Mouse (Mus musculus) adipocyte (in vitro differentiated cells): ENCODE results near the gene Map4k3.
A peak's percentile ranks its signal among the peaks of the same experiment; 100 is the strongest.

Experiments used
- DNase-seq: peaks from one replicate; pipeline ENCODE4 v3.0.0-alpha.2; 2016; ENCODE audit warnings: low spot score

Map4k3 gene

DNA sequence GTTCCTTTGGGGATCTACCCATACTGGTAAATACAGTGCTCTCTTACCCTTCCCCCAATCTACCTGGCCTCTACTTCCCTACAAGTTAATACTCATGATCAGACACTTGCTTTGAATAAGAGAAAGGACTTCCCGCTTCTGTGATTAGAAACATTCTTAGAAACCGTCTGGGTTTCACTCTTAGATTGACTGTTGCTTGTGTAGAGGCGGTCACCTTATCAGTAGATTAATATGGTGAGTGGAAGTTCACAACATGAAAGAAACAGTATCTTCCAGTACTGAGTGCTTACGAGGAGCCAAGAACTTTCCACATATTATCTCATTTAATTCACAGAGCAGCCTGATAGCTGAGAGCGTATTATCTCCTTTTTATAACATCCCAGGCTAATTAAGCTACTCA is 1.5 kb upstream of the Map4k3 start:
- DNase-seq, result no peak

DNA sequence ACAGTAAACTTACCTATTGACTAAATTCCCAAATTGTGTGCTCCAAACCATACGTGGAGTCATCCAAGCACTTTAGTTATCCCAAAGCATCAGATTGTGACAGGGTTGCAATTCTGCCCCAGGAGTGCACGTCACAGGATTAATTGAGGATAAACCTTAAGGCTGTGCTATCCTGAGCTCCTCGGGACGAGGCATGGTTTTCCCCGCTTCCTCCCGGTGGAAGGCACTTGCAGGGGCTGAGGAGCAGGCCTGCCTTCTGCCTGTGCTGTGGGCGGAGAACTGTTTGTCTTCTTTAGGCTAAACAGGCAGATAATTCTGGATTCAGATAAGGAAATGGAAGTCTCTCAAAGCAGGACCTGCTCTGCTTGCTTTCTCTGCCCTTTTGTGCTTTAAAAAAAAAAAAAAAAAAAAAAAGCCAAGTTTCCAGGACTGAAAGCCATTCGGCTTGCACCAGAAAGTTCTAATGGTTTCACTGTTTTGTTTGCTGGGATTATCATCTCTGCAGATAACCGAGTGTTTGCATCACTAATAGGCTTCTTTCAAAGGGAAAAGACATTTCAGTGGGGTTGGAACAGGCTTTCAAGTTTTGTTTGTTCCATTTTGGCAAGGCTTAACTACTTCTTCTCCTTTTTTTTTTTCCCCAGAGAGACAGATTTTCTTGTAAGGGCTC is 930 bp upstream of the Map4k3 start:
- DNase-seq, result peak; percentile 22

DNA sequence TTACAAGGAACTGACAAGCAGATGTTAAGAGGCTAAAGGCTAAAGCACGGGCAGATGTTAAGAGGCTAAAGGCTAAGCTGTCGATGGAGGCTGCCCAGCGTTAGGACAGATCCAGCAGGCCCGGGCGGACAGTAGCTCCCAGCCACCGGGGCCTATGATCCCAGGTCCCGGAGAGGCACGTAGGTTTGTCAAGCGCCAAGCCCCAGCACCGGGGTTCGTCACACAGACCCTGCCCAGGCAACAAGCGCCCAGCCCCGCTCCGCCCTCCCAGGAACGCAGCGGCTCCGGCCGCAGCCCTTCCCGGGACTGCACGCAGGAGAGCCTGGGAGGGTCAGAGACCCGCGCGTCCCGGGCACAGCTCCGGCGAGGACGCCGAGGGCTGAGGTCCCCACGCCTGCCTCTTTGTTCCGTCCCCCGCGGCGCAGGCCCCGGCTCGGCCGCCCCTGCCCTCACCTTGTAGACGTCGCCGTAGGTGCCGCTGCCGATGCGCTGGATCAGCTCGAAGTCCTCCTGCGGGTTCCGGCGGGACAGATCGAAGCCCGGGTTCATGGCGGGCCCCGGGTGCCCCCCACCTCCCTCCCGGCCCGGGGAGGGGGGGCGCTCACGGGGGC is 839 bp downstream of the Map4k3 start:
- peak; percentile 82 for DNase-seq

DNA sequence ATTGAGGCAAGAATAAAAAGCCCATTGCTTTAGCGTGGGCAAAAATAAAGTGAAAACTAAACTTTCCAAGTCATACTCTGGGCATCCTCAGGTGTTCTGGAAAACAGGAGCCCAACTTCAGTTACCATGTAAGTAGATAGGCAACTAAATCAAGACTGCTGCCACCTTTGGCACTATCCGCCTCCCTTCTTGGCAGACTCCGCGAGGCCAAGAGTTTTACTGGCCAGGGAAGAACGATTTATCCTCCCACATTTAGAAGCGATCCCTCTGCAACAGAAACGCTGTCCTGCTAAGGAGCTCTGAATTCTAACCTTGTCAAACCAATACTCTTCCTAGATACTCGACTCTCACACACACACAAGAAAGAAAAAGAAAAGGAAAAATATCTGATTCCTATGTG is 1.5 kb downstream of the Map4k3 start:
- DNase-seq, result peak; percentile 83

DNA sequence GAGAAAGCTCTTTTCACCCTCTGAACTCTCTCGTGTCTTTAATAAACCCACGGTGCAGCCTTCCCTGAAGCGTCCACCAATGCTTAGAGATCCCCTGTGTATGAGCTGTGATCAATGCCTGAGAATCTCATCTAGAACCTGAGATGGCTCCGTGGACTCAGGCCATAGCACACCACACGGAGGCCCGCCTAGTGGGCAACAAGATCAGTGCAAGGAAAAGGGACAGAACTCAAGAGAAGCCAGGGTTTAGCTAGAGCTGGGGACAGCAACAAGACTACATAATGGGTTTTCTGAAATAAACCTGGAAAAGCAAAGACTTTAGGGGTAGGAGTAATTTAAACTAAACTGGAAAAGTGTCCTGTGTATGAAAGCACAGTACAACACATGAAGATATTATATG is 5.2 kb downstream of the Map4k3 start:
- DNase-seq, result no peak

DNA sequence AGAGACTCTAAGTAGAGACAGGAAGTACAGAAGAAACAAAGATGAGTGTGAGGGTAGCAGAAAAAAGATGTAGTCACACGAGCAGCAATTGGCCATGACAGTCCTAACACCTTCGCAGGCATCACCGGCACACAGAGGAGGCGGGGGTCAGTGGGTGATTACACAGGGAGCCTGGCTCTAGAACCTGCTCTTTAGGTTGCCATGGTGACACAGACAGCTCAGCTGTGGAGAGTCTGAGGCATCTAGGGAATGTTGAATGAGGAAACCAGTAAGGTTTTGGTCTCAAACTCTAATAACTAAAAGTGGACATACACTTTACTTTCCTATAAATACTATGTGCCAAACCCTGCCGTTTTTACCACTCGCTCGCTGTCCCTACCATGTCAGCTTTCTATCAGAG is 6.6 kb downstream of the Map4k3 start:
- DNase-seq, result no peak

DNA sequence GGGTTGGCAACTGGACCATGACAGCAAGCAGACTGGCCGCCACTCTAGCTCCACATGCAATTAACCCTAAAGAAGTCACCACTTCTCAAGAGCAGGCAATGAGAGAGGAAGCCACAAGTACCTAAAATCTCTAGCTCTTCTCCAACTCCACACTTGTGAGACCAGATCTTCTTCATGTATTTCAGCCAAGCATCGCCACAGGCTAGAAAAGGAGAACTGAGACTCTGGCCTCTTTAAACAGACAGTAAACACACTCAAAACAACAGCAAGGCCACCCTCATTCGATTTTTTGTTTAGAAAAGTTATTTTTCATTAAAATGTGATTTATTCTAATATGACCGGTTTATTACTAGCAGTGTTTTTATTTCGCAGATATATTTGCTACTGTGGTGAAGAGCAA is 9.0 kb downstream of the Map4k3 start:
- no peak for DNase-seq

DNA sequence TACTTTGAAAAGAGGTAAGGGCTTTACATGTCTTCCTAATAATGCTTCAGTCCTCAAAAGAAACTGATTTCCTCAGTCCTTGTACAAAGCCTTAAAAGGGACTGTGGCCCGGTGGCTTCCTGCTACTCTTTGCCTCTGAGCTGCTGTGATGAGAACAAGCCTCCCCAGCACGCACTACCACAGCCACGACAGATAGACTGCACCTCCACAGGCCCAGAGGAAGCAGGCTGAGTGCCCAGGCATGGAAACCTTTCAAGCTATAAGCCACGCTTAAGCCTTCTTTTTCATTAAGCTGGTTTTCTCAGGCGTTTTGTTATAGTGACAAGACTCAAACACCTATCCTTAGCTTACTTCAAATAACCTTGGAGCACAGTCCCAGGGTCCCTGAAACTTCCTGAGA is 10.0 kb downstream of the Map4k3 start:
- no peak for DNase-seq

DNA sequence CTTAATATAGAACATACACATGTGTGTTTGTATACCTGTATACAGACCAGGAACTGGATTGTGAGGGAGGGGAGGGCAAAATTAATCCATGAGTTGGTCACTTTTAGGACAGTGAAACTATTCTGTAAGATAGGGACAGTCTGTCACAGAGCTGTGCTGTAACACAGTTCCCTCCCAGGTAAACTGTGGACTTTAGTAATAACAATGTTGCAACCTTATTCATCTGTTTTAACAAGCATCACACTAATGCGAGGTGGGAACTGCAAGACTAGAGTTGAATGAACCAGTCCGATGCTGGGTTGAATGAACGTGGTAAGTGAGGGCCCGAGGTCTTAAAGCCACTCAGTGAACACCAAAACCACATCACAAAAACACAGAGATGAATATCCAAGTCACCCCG is 14.7 kb downstream of the Map4k3 start:
- DNase-seq, result no peak

DNA sequence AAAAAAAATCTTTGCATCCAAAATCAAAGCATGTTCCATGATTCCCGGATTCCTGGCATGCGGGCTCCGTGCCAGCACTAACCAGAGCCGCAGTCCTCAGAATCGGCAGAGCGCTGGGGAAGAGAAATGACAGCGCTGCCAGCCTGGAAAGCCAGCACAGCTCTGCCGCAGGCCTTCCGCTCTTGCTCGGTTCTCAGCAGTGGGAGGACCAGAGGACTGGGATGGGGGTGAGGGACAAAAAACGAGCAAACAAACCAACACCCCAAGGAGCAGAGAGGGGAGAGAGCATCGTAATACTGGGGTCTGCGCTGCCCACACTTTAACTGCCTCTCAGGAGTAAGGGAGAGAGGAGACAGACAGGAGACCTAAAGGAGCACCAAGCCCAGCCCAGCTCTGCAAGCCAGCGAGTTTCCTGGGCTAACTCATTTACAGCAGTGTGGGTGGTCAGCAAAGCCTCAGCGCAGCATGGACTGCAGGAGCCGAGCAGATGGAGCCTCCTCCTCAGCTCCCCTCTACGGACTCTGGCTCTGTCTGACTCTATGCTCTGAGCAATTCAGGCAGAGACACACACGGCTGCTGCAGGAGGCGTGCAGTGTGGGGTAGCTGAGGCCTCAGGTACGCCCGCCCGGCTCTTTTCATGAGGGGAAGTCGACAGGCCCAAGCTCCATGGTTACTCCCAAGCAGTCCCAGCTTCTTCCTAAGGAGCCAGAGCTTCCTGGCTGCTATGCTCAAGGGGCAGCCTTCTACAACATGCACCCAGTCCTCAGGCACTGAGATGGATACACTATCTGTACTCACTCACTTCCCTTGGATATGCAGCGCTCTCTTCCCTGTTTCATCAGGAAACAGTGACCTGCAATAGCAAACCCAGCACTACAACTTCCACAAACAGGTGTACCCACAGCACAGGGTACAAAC is 18.1 kb downstream of the Map4k3 start:
- DNase-seq, result no peak

DNA sequence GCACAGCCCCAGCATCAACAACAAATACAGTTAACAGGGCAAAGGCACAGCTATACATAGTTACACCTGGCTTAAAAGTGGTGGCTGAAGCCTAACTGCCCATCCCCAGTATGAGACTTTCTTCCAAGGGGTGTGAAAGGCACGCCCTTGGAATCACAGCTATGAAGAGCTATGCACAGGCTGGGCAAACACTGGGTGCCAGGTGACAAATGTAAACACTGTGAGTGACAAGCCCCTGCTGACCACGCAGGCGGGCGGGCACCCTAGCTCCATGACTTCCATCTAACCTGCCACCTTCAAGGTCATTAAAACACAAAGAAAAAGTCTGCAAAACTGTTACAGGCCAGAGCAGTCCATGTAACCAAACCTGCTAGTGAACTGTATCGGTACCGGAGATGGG is 19.5 kb downstream of the Map4k3 start:
- no peak for DNase-seq

DNA sequence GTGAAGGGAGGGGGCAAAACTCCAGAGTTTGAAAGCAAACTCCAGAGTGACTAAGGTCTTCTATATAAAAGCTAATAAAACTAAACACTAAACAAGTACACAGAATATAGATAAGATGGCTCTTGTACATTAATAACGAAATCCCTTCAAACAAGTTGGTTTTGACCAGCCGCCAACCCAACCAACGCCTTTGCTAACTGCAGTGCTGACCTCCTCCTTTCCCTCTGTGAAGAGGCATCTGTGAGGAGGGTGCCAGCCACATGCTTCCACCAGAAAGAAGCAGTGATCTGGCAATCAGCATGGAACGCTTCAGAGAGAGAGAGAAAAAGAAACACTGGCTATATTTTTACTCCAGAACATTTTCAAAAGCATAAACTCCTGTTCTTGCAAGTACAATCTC is 21.1 kb downstream of the Map4k3 start:
- DNase-seq, result no peak

DNA sequence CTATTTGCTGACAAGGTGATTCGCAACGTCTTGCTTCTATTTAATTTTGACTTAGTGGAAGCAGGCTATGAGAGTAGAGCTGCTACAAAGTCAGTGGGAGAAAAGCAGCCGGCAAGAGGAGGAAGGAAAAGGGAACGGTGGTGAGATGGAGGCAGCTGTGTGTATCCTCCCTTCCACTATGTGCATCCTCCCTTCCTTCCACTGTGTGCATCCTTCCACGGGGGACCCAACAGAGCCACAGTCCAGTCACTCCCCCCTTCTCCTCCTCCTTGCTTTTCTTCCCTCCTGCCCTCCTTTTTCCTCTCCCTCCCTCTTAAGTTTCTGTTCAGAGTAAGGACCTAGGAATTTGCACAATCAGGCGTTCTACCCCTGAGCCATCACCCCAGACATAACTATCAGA is 21.7 kb downstream of the Map4k3 start:
- no peak for DNase-seq

DNA sequence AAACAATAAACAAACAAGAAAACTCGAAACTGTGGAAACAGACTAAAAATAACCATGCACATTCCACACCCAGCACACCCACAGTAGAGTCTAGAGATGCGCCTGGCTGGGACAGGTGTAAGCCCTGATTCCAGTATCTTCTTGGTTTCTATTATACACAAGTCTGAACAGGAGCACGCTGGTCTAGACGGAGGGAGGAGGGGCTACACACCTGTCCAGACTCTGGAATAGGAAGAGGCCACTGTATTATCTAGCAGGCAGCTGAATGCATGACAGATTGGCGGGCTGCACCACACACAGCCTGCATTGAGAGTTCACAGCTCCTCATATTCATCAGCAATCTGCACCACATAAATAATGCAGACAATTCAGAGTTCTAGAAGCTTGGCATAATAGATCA is 26.6 kb downstream of the Map4k3 start:
- no peak for DNase-seq

DNA sequence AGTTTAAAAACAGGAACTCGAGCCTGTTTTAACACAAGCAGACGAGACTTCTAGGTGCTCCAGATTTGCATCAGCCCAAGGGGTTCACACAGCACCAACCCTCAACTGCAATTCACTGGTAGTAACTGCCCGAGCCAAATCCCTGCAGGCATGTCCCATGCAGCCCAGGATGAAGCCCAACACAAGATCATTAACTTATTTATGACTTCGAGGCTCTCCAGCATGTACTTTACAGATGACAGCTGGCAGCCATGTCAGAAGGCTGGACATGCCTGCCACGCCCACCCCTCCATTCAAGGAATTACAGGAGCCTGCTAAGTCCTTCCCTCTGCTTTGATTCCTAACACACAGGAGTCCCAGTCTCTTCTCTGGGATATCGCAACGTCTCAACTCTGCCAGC is 29.4 kb downstream of the Map4k3 start:
- no peak for DNase-seq

DNA sequence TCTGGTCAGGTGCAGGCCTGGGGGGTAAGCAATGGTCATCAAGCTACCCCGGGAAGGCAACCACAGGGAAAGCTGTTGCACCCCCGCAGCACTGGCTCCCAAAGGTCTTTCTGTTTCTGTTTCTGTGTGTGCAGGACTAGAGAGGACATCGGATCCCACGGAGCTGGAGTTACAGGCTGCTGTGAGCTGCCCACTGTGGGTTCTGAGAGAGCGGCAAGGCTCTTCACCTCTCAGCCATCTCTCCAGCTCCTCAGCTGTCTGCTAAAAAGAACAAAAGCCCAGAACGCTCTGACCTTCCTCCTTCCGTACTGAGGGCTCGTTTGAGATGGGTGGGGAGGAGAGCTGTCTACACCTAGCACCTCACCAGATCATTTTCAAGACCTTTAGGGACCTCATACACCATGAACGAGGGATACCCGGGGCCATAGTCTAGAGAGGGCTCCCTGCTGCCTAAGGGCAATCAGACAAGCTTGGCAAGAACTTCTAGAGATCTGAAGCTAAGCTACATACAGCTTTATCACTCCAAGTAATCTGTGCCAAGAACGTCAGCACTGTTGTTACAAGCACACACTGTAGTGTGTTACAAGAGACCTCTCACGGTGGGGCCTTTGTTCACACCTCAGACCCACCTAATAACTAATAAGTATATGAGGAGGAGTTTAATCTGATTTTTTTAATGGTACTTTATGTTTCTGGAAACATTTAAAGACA is 29.9 kb downstream of the Map4k3 start:
- no peak for DNase-seq

DNA sequence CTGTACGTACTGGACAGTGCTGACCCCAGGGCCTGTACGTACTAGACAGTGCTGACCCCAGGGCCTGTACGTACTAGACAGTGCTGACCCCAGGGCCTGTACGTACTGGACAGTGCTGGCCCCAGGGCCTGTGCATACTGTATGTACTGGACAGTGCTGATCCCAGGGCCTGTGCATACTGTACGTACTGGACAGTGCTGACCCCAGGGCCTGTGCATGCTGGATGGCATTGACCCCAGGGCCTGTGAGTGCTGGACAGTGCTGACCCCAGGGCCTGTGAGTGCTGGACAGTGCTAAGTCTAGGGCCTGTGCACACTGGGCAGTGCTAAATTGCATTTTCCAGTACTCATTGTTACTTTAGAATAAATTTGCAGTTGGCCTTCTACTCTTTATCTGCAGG is 31.3 kb downstream of the Map4k3 start:
- DNase-seq, result no peak

DNA sequence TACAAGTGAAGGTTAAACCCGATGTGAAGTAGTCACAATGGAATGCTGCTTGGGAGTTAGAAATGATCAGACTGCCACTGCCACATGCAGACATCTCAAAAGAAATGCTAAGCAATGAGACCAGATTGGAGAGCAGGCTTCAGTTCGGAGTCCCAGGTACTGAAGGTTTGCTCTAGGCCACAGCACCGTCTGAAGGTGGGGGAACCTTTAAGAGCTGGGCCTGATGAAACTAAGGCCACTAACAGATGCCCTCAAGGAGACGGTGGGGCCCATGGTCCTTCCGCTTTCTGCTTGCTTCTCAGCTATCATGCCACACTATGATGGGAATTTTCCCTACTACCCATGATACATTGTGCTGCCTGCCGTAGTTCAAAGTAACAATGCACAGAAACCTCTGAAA is 32.1 kb downstream of the Map4k3 start:
- no peak for DNase-seq

DNA sequence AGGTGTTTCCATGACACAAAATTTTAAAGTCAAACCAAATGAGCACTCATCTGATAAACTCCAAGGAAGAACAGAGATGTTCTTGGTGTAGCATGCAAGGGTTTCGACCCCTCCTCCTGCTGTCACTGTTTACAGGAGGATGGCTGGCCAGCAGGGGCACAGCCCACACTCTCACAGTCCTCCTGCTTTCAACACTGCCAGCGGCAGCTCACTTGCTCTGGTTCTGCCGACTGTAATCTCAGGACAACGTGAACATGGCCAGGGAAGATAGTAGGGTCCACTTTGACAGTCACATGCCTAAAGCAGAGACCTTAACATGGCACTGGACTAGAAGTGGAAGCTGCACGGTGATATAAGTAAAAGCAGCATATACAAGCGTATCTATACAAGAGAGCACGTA is 34.6 kb downstream of the Map4k3 start:
- no peak for DNase-seq

DNA sequence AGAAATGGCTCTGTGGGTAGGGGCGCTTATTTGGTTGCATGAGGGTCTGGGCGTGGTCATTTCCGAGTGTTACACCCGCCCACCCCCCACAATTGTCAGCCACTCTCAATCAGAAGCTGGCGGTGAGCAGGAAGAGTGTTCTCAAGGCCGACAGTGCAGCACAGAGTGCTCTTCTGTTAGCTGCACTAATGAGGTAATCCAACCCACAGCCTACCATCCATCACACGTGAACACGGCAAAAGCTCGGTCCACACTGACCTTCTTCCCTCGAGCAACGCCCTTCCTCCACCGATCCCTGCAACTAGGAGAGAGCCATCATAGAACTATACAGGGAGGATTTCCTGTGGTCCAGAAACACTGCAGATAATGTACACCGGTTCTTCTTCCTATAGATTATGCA is 36.1 kb downstream of the Map4k3 start:
- DNase-seq, result no peak

DNA sequence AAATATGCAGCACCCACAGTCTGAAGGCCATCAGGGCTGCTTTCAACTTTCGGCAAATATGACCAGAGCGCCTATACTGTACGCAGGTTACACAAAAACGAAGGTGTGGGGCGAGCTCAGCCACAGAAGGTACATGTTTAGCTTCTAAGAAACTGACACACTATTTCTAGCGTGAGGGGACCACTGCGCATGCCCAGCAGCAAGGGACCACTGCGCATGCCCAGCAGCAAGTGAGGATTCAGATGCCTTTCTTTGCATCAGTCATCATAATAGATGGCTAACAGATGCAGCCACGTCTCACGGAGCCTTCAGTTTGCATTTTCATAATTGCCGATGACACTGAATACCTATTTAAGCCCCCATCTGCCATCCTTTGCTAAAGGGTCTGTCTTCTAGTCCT is 39.6 kb downstream of the Map4k3 start:
- DNase-seq, result no peak

DNA sequence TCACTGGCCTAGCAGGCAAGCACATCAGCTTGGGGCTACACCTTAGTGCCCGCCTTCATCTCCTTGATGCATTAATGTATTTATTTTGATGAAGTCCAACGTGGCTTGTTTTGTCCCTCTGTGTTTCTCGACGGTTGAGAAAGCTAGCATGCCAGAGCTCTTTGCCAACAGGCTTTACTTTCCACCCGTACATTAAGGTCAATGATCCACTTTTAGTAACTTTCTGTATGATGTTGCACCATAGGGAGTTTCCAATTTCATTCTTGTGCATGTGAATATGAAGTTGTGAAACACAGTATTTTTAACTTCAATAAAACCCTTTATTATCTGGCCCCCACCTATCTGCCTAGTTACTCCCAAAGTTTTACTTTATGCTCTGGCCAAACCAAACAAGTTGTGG is 42.2 kb downstream of the Map4k3 start:
- DNase-seq, result peak; percentile 29
